Mouse (Mus musculus) cerebellum, adult (tissue): ENCODE results near the gene Acbd3.
A peak's percentile ranks its signal among the peaks of the same experiment; 100 is the strongest.

Experiments
- ATAC-seq: cut with Nextera tagmentation; 2 replicates; pipeline ENCODE4 v1.9.2; 2017; ENCODE audit warnings: mild to moderate bottlenecking, moderate library complexity, mixed read lengths; ENCODE audit not compliant: insufficient number of reproducible peaks, low FRiP score, low TSS enrichment

Gene Acbd3

DNA sequence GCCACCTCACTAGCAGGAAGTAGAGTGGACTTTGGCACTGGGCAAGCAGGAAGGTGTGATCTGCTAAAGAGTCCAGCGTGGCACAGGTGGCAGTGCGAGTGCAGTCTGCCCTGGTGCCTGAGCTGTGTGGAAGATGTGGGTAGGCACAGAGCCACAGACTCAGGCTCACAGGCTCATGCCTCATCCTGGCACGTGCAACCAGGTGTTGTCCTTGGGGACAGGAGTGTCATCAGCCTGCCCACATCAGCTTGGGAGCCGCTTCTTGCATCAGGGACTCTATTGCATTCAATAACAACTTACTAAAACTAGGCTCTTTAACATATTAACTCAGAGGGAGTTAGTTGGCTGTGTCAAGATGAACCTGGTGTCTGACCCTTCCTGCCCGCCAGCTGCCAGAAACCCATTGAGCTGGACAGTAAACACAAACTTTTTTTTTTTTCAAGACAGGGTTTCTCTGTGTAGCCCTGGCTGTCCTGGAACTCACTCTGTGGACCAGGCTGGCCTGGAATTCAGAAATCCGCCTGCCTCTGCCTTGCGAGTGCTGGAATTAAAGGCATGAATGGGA, 32.2 kb downstream of the Acbd3 start:
- no peak for ATAC-seq

DNA sequence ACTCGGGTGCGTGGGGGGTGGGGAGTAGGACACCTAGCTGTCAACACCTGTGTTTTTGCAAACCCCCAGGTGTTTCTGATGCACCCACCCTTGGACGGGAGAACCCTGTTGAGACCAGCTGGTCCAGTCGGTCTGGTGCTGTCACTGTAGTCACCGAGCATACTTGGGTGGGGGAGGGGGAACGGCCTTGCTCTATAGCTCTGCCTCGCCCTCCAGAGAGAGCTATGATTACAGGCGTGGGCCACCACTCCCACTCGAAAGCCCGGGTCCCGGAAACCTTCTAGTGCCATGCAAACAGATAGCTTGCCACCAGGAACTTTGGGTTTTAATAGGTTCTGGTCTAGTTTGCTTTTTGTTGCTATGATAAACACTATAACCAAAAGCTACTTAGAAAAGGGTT, 36.3 kb downstream of the Acbd3 start:
- no peak for ATAC-seq

DNA sequence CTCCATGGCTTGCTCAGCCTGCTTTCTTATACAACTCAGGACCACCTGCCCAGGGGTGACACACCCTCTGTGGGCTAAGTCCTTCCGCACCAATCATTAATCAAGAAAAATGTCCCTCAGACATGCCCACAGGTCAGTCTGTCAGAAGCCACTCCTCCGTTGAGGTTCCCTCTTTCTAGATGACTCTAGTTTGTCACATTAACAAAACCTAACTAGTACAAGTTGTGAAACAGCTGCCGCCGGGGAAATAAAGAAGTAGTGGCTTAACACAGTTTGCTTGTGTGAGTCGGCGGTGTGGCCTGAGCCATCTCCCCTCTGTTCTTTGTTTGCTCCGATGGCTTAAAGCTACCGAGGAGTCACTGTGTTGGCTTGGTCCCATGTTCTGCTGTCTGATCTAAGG, 36.8 kb downstream of the Acbd3 start:
- ATAC-seq, result no peak

DNA sequence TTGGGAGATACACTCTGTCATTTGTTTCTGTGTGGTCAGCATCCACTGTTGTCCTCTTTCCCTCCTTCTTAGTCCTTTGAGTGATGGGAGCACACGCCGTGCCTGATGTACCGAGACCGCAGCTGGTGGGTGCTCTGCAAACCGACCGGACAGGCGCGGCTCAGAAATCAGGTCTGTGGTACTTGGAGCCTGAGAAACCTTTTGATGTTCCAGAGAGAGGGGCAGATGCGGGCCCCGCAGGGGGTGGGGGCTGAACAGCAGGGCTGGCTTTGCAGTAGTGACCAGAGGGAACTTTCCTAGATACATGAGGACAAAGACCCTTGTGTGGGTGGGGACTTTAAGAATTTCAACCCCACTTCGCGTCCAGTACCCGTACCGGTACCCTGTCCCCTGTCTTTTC, 37.5 kb downstream of the Acbd3 start:
- ATAC-seq, result no peak

DNA sequence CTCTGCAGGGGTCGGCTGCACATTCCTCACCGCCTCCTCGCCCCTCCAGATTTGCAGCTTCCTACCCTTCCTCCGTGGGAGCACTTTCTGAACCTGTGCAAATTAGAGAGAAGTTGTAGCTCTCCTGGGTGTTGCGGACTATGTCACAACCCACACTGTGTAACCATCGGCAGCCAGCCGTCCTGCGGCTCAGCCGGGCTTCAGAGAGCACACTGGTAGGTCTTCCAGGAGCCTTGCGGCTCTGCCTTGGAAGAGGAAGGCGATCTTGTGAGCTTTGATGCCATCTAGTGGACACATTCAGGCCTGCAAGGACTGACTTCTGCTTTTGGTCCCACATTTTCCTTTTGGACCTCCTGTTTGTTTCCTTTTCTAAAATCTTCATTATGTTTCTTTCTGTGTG, 38.0 kb downstream of the Acbd3 start:
- ATAC-seq, result peak; percentile 71

DNA sequence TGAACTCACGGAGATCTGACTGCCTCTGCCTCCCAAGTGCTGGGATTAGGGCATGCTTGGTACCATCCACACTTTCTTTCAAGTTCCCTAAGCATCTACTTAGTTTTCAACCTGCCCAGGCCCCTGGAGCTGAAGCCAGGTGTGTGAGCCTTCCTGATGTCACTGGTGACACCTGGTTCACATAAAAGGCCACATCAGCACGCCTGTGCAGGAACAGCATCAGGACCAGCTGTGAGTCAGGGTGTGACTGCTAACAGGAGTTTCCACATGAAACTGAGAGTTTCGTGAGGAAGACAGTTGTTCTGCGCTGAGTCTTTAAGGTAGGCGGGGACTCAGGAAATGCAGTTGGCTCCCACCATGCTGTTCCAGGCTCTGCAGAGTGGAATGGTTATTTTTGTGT, 39.5 kb downstream of the Acbd3 start:
- ATAC-seq, result no peak

DNA sequence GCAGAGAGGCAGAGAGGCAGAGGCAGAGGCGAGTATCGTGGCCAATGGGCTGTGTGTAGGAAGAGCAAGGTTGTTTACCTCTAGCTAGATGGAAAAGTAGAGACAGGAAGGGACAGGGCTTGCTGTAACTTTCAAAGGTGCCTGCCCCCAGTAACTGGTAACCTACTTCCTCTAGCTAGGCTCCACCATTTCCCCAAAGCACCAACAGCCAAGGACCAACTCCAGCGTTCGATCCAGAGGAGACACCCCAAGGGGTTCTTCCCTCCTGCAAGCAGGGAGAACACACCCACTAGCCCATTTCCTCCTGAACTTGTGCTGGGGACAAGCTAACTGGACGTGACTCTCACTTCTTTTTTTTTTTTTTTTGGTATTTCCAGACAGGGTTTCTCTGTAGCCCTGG, 40.7 kb downstream of the Acbd3 start:
- no peak for ATAC-seq

DNA sequence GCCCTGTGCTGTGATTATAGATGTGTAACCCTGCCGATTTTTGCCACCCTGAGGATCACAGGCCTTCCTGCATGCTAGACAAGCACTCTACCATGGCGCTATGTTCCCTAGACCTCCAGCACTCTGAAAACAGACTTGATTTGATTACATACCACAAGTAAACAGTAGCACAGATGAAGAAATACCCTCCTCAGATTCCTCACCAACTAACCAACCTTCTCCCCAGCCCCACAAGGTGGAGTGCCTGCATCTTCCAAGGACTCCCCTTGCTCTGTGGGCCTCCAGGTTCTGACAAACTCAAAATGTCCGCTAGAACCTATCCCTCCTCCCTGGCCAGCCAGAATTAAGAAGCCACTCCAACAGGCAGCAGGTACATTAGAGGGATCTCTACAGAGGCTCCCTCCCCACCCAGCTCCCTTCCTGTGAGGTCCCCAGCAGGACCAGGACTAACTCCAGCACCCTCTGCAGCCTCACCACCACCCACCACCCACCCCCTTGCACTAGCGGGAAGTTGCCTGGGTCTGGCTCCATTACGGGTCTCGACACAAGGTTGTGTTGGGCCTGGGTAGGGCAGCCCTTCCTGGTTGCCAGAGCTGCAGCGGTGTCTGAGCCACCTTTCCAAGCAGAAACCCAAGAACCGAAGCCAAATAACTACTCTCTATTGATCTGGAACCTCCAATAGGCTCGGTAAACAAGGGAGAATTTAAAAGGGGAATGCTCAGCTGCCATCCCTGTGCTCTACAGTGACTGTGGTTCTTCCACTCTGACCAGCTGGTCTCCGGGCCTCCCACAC, 41.9 kb downstream of the Acbd3 start:
- ATAC-seq, result peak; percentile 41; the same call in 1 of the 2 replicates

DNA sequence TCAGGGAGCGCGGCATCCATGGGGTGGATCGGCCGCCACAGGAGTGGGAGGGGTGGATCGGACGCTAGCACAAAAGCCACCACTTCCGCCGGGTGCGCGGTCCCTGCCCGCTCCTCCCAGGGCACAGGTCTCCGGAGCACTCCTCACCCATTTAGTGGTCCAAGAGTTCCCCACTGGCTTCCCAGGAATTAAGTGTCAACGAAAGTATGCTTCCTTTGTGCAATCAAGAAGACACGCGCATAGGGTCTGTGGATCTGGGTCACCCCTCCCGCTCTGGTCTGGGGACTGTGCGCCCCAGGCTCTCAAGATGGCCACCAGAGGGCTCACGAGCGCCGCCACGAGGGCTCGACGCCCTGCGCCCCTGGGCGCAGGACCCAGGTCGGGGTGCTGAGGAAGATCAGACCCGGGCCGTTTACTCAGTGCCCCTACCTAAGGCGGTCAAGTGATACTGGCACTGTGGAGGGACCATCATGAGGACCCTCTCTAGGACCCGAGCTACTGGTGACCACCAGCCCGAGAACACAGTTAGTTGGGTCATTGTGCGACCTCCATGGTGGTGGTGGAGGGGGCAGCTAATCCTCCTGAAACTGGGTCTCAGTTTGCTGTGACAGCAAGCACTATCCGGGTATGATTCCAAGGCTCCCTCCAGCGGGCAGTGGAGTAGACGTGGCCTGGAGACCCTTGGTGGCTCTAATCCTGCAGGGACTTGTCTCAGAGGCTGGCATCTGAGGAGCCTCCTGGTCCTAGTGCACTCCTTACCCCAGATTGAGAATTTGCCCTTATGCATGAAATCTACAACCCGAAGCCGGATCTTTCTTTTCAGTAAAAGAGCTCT, 42.7 kb downstream of the Acbd3 start:
- ATAC-seq, result peak; percentile 84

DNA sequence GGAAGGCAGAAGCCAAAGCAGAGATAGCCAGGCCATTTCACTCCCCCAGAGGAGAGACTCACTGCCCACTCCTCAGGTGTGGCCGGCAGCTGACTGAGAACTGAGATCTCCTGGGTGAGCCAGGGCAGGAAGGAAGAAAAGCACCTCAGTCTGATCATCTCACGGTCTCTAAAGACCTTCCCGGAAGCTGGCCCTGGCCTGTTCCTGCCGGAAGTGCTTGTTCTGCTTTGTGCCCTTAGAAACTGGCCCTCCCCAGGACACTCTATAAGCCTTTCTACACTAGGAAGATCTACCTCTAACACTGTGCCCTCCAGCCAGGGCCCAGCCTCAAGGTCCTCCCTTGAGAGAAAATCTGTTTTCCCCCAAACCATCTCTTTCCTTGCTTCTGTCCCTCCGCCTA, 45.5 kb downstream of the Acbd3 start:
- ATAC-seq, result no peak

DNA sequence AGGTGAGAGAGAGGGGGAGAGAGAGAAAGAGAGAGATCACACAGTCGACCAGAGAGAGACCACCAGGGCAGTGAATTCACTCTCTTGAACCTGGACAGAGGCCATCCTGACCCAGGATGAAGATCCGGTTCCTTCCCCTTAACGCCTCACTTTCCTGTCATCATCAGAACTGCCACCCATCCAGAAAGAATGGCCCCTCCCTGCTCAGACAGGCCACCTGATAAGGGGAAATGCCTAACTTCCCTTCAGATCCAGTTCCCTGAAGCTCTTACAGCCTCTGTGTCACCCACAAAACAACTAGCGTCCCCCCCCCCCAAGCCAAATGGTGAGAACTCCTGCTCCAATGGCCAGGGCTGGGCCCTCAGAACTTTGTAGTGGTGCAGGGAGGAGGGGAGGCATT, 45.9 kb downstream of the Acbd3 start:
- ATAC-seq, result no peak

DNA sequence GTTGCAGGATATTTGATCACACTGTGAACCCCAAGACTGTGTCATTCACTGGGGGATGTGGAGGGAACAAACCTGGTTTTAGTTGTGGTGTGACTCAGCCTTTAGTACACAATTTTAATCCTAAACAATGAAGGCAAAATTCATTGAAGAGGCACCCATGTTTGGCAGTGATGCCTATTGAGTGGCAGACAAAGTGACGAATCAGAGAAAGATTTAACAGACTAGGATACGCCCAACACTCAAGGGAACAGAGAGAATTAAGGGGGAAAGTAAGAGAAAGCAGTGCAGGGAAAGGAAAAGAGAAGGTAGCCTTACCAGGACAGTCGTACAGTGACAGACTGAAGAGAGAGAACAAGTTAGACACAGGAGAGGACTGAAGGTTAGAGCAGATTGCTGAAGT, 46.4 kb downstream of the Acbd3 start:
- ATAC-seq, result no peak

DNA sequence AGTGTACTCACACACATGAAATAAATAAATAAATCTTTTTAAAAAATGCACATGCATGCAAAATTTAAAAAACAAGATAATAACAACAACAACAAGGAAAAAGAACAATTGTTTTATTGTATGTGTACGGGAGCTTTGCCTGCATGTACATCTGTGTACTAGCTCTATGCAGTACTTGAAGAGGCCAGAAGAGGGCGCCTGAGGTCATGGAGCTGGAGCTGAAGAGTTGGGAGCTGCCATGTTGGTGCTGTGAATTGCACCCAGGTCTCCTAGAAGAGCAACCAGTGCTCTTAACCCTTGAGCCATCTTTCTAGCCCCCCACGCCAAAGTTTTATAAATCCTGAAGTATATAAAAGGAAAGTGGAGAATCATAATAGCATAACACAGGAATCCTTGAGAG, 48.8 kb downstream of the Acbd3 start:
- ATAC-seq, result no peak

DNA sequence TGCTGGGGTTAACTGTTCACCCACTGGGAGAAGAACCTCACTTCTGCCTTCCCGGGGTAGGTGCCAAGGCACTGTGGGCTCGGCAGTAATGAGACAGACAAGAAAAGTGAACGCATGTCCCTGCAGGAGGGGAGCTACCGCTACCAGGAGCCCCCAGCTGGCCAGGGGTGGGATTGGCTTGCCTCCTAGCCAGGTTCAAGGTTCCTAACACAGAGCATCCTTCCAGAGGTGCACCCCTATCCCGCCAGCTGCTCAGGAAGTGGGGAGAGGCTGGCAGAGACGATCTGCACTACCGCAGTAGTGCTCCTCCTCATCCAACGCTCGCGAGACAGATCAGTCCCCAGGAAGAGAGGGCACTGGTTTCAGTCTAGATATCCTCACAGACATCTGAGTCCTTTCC, 49.5 kb downstream of the Acbd3 start:
- no peak for ATAC-seq

DNA sequence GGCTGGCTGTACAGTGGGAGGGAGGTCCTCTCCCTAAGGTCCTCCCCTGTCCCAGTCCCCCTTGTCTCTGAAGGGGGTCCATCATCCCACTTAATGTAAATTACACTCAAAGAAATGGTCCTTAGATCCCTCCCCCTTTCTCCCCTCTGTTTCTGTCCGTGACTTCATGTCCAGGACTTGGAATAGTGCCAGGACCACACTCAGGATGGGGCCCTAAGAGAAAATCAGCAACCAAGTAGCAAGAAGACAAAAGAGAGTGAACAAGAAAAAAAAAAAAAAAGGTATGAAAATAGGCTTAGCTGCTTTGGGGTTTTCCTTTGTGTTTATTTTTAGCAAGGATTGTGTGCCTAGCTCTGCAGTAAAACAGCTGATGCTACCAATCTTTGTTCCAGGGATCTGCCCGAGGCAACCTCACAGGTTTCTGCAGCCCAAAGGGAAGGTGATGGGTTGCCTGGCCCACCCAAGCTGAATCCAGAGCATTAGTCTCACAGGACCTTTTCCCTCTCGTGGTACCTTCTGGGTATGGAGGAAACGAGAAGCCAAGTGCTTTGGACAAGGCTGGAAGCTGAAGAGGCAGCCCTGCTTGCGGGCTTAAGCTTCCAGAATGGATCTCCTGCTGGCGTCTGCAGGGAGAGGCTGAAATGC, 50.1 kb downstream of the Acbd3 start:
- ATAC-seq, result no peak

DNA sequence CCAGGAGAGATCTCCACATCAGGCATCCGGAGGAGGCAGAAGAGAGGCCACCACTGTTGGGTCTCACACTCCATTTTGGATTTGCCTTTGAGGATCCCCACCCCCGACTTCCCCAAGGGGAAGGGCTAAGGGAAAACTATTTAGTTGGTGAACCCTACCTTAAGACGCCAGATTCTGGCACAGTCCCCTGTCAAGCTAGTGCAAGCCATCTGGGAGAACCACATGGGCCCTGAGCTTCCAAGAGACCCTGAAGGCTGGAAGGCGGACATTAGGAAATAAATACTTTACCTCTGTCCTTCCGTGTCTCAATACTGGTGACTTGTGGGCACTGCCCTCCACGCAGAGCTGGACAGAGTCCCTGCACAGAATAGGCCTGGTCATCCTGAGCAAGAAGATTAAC, 50.7 kb downstream of the Acbd3 start:
- ATAC-seq, result no peak

DNA sequence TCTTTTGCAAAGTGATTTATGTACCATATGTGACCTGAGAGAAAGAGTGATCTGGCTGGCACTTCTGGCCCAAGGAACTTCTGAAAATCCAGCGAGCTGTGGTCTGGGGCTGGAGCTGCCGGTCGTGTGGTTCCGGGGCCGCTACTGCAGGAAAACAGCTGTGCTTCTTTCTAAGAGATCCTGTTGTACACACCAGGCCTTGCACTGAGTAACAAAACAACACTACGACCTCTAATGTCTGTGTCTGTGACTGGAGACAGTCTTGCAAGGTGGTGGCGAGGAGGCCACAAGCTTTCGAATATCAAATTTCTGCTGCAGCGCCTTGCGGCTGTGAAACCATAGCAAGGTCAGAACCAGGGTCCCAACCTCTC, 51.4 kb downstream of the Acbd3 start:
- ATAC-seq, result peak; percentile 2; the same call in 1 of the 2 replicates

DNA sequence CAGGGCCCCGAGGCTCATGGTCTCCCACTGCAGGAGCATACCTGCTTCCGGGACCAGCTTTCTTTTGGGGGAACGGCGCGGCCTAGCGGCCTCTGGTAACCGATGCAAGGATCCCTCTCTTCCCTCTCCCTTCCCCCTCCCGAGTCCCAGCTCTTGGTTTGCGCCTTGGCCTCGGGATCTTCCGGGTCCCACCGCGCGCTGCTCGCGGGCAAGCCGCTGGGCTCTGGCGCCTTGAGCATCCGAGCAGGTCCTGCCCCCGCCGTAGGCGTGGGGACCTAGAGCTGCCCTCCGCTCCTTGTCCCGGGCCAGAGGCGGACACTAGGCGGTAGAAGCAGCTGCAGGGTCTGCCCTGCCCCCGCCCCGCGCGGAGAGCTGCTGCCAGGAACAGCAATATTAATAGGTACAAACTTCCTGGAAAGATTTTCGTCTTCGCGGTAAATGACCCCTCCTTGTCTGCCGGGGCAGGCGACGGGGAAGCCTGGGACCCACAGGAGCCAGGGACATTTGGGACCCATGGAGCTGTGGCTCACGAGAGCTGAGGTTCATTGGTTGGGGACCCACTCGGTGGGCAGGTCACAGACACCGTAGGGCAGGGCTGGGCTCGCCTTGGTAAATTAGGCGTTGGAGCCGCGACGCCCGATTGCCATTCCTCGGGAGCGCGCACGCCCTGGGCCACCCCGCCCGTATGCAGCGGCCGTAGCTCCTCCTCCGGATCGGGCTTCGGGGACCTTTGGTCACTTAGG, 52.0 kb downstream of the Acbd3 start:
- peak; percentile 84 for ATAC-seq

DNA sequence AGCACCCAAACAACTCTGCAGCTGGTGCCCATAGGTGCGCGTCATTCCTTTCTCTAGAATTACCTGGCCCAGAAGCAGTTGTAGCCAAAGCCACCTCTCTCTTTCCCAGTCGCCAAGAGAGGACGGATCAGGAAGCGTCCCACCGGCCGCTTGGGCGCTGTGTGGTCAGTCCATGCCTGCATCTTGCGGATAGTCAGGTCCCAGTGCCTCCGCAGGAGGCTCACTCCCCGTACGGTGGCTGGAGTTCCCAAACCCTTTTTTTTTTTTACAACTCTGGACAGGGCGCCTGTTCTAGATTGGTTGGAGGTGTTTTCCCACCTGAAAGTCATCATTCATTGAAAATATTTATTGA, 52.5 kb downstream of the Acbd3 start:
- ATAC-seq, result peak; percentile 45

DNA sequence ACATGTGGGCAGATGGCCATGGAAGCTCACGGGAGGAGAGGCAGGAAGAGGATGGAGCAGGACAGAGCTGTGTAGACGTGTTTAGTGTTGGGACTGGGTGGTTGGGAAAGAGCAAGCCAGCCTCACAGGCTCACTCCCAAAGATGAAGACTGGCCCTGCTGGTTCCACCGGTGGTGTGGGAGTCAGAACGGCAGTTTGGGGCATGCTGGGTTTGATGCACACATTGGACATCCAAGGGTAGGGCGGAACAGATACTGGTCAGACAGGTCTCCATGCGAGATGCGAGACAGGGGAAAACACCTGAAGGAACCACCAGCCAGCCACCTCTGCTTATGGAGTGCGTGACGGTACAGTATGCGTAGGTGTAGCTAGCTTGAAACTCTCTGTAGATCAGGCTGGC, 53.1 kb downstream of the Acbd3 start:
- ATAC-seq, result no peak
